Mouse (Mus musculus) erythroblast, embryonic 14.5 days (primary cell): ENCODE measurements around the gene Syndig1.

Source experiments
- GATA1 ChIP-seq: IDR thresholded peaks from 2 replicates; pipeline ENCODE4 v1.6.1; 2012; ENCODE audit warnings: low read length, inconsistent platforms, mixed read lengths
- TAL1 ChIP-seq: IDR thresholded peaks from 3 replicates; pipeline ENCODE4 v1.6.1; 2012; ENCODE audit warnings: low read length, inconsistent platforms, mixed read lengths

GRCm38 (mm10) chr2:149950641-149951040 is 121.6 kb downstream of the Syndig1 start:
- TF ChIP-seq GATA1 (no peak), TAL1 (no peak)
